Mouse (Mus musculus) stomach, embryonic 14.5 days (tissue): ENCODE measurements at regions not wholly inside any gene's neighbourhood (a gene's known extent, or its start where the extent isn't known, plus 50 kb on each side); places are given as distances from the start of the nearest gene placed in this dataset.

Experiments used
- ATAC-seq: fragments of 200-750 bp; cut with Nextera tagmentation; 2 replicates; pipeline ENCODE4 v1.8.0; 2017; ENCODE audit warnings: low read depth, moderate TSS enrichment; ENCODE audit not compliant: insufficient number of reproducible peaks, insufficient read depth, low FRiP score
- H3K27ac ChIP-seq: fragments of 300-500 bp; sonication (generic); 2 replicates; pipeline ENCODE4 v1.5.1; 2014; ENCODE audit warnings: mild to moderate bottlenecking, low read length, moderate library complexity, mixed read lengths
- H3K27me3 ChIP-seq: fragments of 300-500 bp; sonication (generic); 2 replicates; pipeline ENCODE4 v1.6.1; 2014; ENCODE audit warnings: low read length, control low read depth, mixed read lengths; ENCODE audit not compliant: control insufficient read depth, insufficient read depth
- H3K36me3 ChIP-seq: fragments of 300-500 bp; sonication (generic); 2 replicates; pipeline ENCODE4 v1.6.1; 2014; ENCODE audit warnings: mild to moderate bottlenecking, control low read depth, low read length, moderate library complexity, mixed read lengths; ENCODE audit not compliant: control insufficient read depth, insufficient read depth
- H3K4me1 ChIP-seq: fragments of 300-500 bp; sonication (generic); 2 replicates; pipeline ENCODE4 v1.6.1; 2014; ENCODE audit warnings: low read length, control low read depth, mixed read lengths; ENCODE audit not compliant: control insufficient read depth, insufficient read depth
- H3K4me2 ChIP-seq: fragments of 300-500 bp; sonication (generic); replicated peaks from 2 replicates; pipeline ENCODE4 v1.6.1; 2014; ENCODE audit warnings: low read depth, low read length, control low read depth
- H3K4me3 ChIP-seq: fragments of 300-500 bp; sonication (generic); 2 replicates; pipeline ENCODE4 v1.5.1; 2014; ENCODE audit warnings: low read depth, low read length, control low read depth
- H3K9ac ChIP-seq: fragments of 300-500 bp; sonication (generic); replicated peaks from 2 replicates; pipeline ENCODE4 v1.6.1; 2014; ENCODE audit warnings: low read depth, mild to moderate bottlenecking, control low read depth, low read length, moderate library complexity, mixed read lengths
- H3K9me3 ChIP-seq: fragments of 300-500 bp; sonication (generic); 2 replicates; pipeline ENCODE4 v1.6.1; 2016; ENCODE audit warnings: low read depth, low read length, control low read depth; ENCODE audit not compliant: control insufficient read depth
- WGBS: fragments of 180-500 bp; shearing (Covaris S2); extraction: QIAGEN DNeasy Blood & Tissue Kit; methylation state at CpG from one replicate; pipeline ENCODE4 v1.1.7; 2014; 5-methylcytosine and 5-hydroxymethylcytosine counted together

DNA sequence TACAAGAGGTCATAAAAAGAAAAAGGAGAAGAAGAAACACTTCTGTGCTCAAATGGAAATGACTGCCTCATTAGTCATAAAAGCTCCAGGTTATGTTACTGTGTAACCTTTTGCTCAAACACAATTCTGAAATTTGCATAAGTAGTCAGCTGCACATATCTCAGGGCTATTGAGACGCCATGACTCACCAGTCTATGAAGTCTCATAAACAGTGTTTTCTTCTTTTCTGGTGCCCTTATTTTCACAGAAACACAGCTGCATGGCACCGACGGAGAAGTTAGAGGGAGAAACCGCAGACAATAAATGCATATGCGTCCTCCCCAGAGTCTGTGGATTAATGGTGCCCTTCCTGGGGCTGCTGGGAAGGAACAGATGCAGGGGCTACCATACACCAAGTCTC is 193.1 kb upstream of the Prkcq start:
- Histone ChIP-seq H3K9me3 (no peaks in the 10 kb centered on the region), H3K36me3 (no peaks in the 10 kb centered on the region), H3K4me2 (no peak overlapping the region), H3K27ac (no peak overlapping the region), H3K27me3 (no peaks in the 10 kb centered on the region), H3K4me1 (no peaks in the 10 kb centered on the region), H3K9ac (no peak overlapping the region), H3K4me3 (no peak overlapping the region)
- no peak for ATAC-seq
- 80% methylated on average over 5 of the region's 5 CpGs for WGBS

DNA sequence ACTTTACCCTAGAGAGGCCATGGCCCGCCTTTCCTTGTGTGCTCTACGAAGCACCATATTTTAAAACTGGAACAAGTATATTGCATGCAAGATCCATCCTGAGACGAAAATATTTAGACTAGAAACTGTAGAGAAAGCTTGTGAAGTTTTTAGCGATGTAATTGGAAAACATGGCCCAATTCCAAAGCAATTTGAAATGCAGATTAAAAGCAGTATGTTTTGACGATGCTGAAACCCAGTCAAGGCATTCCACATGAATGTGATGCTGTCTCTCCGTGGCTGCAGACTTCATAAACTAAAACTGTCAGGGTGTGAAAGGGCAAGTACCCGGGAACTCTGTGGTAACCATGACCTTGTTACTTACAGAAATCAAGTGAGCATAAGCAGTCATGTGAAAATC is 185.8 kb upstream of the Prkcq start:
- no peak overlapping the region for H3K9ac ChIP-seq
- H3K9me3 ChIP-seq = no peaks in the 10 kb centered on the region
- no peak overlapping the region for H3K4me3 ChIP-seq
- WGBS = 66% methylated on average over 7 of the region's 7 CpGs
- no peak overlapping the region for H3K4me2 ChIP-seq
- H3K36me3 ChIP-seq = no peaks in the 10 kb centered on the region
- ATAC-seq = no peak
- no peaks in the 10 kb centered on the region for H3K27me3 ChIP-seq
- no peak overlapping the region for H3K27ac ChIP-seq
- no peaks in the 10 kb centered on the region for H3K4me1 ChIP-seq

DNA sequence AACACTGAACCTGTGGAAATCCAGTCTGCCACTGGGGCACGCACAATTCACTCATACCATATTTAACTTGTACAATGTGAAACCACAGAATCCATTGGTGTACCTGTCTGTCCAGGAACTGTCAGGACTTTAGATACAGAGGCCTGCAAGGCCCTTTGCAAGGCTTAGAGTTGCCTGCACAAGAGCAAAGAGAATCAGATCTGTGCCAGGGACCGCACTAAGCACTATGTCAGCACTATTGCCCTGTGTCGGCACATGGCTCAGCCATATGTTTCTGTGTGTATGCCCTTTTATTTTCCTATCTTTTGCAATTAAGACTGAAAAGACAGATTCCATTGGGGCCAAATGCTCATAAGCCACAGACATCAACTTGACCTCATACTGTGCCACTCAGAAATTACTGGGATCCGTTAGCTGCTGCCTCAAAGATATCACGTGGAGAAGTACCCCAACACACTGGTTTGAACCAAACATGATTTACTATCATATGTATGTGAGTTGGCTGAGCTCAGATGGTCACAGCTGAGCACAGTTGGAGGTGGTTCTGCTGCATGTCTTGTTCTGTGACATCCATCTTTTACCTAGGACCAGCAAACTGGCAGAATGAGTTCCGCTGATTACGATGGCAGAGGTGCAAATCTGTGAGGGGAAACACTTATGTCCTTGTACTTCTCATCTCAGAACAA is 181.7 kb upstream of the Prkcq start:
- WGBS = 91% methylated on average over 7 of the region's 7 CpGs
- H3K9me3 ChIP-seq = no peaks in the 10 kb centered on the region
- no peaks in the 10 kb centered on the region for H3K36me3 ChIP-seq
- no peak for ATAC-seq
- H3K9ac ChIP-seq = no peak overlapping the region
- no peak overlapping the region for H3K27ac ChIP-seq
- no peaks in the 10 kb centered on the region for H3K27me3 ChIP-seq
- H3K4me1 ChIP-seq = no peaks in the 10 kb centered on the region
- no peak overlapping the region for H3K4me2 ChIP-seq
- no peak overlapping the region for H3K4me3 ChIP-seq

DNA sequence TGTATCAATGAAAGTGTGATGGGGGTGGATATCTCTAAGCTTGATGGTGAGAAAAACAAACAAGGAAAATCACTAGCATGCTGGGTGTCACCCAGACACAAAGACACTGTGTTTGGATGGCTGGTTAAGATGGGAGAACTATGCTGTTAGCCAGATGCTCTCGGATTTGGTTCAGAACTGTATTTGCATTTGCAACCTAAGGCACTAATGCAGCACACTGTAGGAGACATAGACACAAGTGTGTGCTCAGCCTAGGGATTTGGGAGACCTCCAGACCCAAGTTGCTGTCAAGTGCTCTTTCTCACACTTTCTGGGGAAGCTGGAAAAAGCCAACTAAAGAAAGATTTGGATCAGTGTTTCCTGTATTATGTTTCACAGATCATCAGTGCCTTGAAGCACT is 173.1 kb upstream of the Prkcq start:
- no peaks in the 10 kb centered on the region for H3K36me3 ChIP-seq
- H3K27ac ChIP-seq = no peak overlapping the region
- ATAC-seq = no peak
- WGBS = 6% methylated on average over 1 of the region's 1 CpGs
- no peak overlapping the region for H3K9ac ChIP-seq
- no peaks in the 10 kb centered on the region for H3K4me1 ChIP-seq
- H3K4me2 ChIP-seq = no peak overlapping the region
- H3K9me3 ChIP-seq = no peaks in the 10 kb centered on the region
- H3K27me3 ChIP-seq = no peaks in the 10 kb centered on the region
- H3K4me3 ChIP-seq = no peak overlapping the region

DNA sequence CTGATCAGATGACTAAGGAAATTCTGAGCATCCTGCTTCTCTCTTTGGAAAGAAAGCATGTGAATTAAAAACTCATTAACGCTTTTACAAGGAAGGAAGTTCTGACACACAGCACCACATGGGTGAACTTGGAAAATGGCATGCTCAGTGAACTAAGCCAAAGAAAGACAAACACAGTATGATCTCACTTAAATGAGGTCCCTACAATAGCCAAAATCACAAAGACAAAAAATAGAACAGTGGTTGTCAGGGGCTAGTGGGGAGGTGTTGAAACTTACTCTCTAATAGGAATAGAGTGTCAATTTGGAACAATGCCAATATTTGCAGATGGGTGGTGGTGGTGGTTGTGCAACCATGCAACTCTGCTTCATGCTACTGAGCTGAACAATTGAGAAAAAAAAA is 172.7 kb upstream of the Prkcq start:
- no peak for ATAC-seq
- Histone ChIP-seq H3K9me3 (no peaks in the 10 kb centered on the region), H3K9ac (no peak overlapping the region), H3K4me3 (no peak overlapping the region), H3K36me3 (no peaks in the 10 kb centered on the region), H3K4me2 (no peak overlapping the region), H3K27me3 (no peaks in the 10 kb centered on the region), H3K4me1 (no peaks in the 10 kb centered on the region), H3K27ac (no peak overlapping the region)
- 88% methylated on average over 1 of the region's 1 CpGs for WGBS

DNA sequence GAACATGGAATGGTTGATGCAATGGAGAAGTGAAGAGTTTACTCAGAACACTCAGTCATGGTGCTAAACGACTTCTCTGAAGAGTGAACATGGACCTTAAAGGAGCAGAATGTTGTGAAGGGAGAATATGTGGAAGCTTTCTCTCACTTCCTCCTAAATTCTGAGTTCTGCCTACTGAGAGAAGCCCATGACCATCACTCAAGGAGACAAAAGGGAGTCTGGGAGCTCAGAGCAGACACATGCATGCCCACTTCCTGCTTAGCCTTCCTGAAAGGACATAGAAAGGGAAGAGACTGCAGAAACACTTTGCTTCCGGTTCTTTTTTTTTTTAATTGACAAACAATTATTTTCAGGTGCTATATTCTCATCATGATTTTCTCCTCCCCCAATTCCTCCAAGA is 166.1 kb upstream of the Prkcq start:
- Histone ChIP-seq H3K4me2 (no peak overlapping the region), H3K9me3 (no peaks in the 10 kb centered on the region), H3K4me1 (no peaks in the 10 kb centered on the region), H3K9ac (no peak overlapping the region), H3K27me3 (no peaks in the 10 kb centered on the region), H3K36me3 (no peaks in the 10 kb centered on the region), H3K4me3 (no peak overlapping the region), H3K27ac (peak overlapping the region; percentile 15; the same call in 1 of the 2 replicates)
- WGBS = 69% methylated on average over 2 of the region's 2 CpGs
- ATAC-seq = no peak

DNA sequence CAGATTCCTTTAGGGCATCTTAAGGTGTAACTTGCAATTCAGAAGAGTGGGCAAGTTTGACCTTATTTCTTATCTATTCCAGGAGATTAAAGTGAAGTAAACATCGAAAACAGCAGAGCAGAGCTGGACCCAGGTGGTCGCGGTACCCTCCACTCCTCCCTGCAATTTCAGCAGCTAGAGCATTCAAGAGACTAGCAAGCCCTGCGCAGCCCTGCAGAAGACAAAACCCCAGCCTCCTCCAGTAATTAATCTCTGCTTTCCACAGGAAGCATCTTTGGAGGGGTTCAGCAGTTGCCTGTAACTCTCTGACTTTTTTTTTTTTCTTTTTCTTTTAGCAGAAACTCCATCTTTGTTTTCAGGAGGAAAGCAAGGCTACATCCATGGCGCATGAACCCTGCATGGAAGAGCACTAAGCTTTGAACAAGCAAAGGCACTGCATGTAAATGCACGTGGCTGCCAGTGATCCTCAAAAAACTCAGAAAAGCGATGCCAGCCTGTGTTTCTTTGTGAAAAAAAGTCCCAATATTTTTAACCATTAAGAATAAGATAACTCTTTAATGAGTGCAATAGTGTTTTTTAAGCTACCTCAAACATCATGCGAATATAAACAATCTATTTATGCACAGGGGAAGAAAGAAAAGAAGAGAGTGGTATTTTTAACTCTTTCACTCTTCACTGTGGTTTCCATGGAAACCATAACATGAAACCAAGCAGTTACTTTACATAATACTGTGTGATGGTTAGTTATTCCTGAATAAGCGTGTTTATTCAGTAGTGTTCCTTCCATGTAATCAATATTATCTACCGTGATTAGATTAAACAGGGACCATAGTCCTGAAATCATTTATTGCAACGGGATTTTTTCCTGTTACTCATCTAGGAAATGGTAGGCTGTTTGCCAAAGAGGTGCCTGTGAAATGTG is 160.6 kb upstream of the Prkcq start:
- Histone ChIP-seq H3K27ac (no peak overlapping the region), H3K4me1 (no peaks in the 10 kb centered on the region), H3K4me3 (no peak overlapping the region), H3K36me3 (no peaks in the 10 kb centered on the region), H3K9me3 (no peaks in the 10 kb centered on the region), H3K9ac (no peak overlapping the region), H3K4me2 (no peak overlapping the region), H3K27me3 (no peaks in the 10 kb centered on the region)
- WGBS = 62% methylated on average over 11 of the region's 11 CpGs
- no peak for ATAC-seq

DNA sequence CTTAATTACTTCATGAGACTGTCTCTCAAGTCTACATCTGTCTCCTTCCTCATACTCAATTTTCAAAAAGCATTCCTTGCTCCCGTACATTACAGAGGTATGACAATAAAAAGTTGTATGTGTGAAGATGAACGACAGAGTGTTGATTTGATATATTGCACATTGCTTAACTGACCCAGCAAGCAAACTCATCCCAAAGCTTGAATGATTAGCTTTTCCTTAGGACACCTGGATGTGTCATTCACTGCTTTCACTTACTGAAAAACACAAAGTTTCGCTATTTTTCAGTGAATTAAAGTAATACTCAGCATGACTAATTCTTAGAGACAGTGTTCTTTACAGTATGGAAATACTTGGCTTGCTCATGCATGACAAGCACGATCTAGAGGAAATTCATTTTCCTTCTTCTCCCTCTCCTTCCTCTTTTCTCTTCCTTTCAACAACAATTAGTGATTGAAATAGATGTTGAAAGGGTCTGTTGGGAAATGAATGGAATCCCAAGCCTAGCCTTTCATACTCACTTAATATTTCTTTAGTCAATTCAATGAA is 159.5 kb upstream of the Prkcq start:
- no peak overlapping the region for H3K4me2 ChIP-seq
- no peak overlapping the region for H3K9ac ChIP-seq
- ATAC-seq = no peak
- no peak overlapping the region for H3K4me3 ChIP-seq
- no peaks in the 10 kb centered on the region for H3K36me3 ChIP-seq
- no peaks in the 10 kb centered on the region for H3K9me3 ChIP-seq
- 79% methylated on average over 4 of the region's 4 CpGs for WGBS
- no peak overlapping the region for H3K27ac ChIP-seq
- H3K4me1 ChIP-seq = no peaks in the 10 kb centered on the region
- no peaks in the 10 kb centered on the region for H3K27me3 ChIP-seq
